Mouse (Mus musculus): ENCODE data around the gene Tmem270. TPM values are rescaled to one million over a fixed set of nuclear protein-coding genes. Genes with fewer than 3 reads are reported as not detected.

Gene Tmem270
- total and polyA plus RNA-seq, 2 experiments: not detected

- H3K4me1 ChIP-seq (ENCODE audit: control insufficient read depth, insufficient read depth, low read length): no peaks in the 10 kb centered on the region
- WGBS: 86% methylated on average over 8 of the region's 8 CpGs
- H3K27me3 ChIP-seq (ENCODE audit: control insufficient read depth, insufficient read depth, low read length): no peaks in the 10 kb centered on the region
- TF ChIP-seq CTCF (IDR thresholded peaks at IDR 0.05; ENCODE audit: low read depth, low read length) (no peak), POLR2A (IDR thresholded peaks at IDR 0.05; ENCODE audit: extremely low read depth, insufficient read depth, low read length) (no peak)
- DNase-seq (ENCODE audit: extremely low read depth, low read depth, low spot score): no peak
- H3K4me3 ChIP-seq (ENCODE audit: insufficient read depth, low read depth, low read length): no peak overlapping the region
- H3K9ac ChIP-seq (ENCODE audit: low read depth, low read length): no peak overlapping the region
- H3K27ac ChIP-seq (replicated peaks; ENCODE audit: insufficient read depth, low read depth, low read length): no peak overlapping the region
- no peaks in the 10 kb centered on the region for H3K79me2 ChIP-seq (ENCODE audit: control insufficient read depth, insufficient read depth, low read length)
- H3K36me3 ChIP-seq (ENCODE audit: control insufficient read depth, insufficient read depth, low read length): no peaks in the 10 kb centered on the region
Observed at GRCm38 (mm10) chr5:134933281-134933680, 26.7 kb upstream of the Tmem270 start.

GRCm38 (mm10) chr5:134932903-134933276 is 26.4 kb upstream of the Tmem270 start:
- H3K9ac ChIP-seq (ENCODE audit: low read depth, low read length): peak overlapping the region; percentile 96
- DNase-seq (ENCODE audit: extremely low read depth, low read depth, low spot score): peak; percentile 66
- H3K4me1 ChIP-seq (ENCODE audit: control insufficient read depth, insufficient read depth, low read length): no peaks in the 10 kb centered on the region
- peak overlapping the region; percentile 94 for H3K4me3 ChIP-seq (ENCODE audit: insufficient read depth, low read depth, low read length)
- TF ChIP-seq POLR2A (IDR thresholded peaks at IDR 0.05; ENCODE audit: extremely low read depth, insufficient read depth, low read length) (no peak), CTCF (IDR thresholded peaks at IDR 0.05; ENCODE audit: low read depth, low read length) (peak; percentile 47)
- 46% methylated on average over 9 of the region's 9 CpGs for WGBS
- peak overlapping the region; percentile 76; the same call in 1 of the 2 replicates for H3K27ac ChIP-seq (replicated peaks; ENCODE audit: insufficient read depth, low read depth, low read length)
- H3K36me3 ChIP-seq (ENCODE audit: control insufficient read depth, insufficient read depth, low read length): no peaks in the 10 kb centered on the region
- H3K79me2 ChIP-seq (ENCODE audit: control insufficient read depth, insufficient read depth, low read length): no peaks in the 10 kb centered on the region
- H3K27me3 ChIP-seq (ENCODE audit: control insufficient read depth, insufficient read depth, low read length): no peaks in the 10 kb centered on the region

DNA sequence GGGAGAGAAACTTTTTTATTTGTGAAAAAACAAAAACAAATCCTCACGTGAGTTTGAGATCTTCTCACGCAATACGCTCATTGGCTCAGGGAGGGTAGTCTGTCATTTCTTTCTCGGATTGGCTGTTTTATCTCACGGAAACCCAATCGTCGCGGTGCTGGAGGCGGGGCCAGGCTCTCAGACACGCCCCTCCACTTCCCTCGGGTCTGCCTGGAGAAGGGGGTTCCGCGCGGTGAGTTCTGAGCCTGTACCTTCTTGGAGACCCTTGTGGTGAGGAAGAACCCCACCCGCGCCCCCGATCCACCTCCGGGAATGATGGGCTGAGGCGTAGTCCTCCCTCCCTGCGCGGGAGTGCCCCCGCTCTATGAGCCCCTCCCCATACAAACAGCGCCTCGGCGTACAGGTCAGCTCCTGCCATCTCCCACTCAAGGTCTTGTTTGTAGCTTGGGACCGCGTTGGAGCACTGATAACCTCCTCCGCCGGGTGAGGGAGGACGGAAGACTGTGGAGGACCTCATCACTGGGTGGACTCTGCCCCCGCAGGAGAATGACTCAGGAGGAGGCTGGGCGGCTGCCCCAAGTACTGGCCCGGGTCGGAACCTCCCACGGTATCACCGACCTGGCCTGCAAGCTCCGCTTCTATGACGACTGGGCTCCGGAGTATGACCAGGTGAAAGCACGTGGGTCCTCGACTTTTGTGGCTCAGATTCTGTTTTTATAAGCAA is 25.8 kb upstream of the Tmem270 start, which contains the start of gene Mettl27:
TSS of gene Mettl27 (plus strand) at position 190 of the 724 bp plus-strand sequence.
- Histone ChIP-seq H3K27me3 (ENCODE audit: control insufficient read depth, insufficient read depth, low read length) (no peaks in the 10 kb centered on the region), H3K27ac (replicated peaks; ENCODE audit: insufficient read depth, low read depth, low read length) (peak within 1 kb of the TSS; percentile 76), H3K9ac (ENCODE audit: low read depth, low read length) (peak within 1 kb of the TSS; percentile 96), H3K4me3 (ENCODE audit: insufficient read depth, low read depth, low read length) (peak within 1 kb of the TSS; percentile 94), H3K36me3 (ENCODE audit: control insufficient read depth, insufficient read depth, low read length) (no peaks in the 10 kb centered on the region), H3K4me1 (ENCODE audit: control insufficient read depth, insufficient read depth, low read length) (no peaks in the 10 kb centered on the region), H3K79me2 (ENCODE audit: control insufficient read depth, insufficient read depth, low read length) (no peaks in the 10 kb centered on the region)
- DNase-seq (ENCODE audit: extremely low read depth, low read depth, low spot score): peak; percentile 91
- TF ChIP-seq CTCF (IDR thresholded peaks at IDR 0.05; ENCODE audit: low read depth, low read length) (no peak), POLR2A (IDR thresholded peaks at IDR 0.05; ENCODE audit: extremely low read depth, insufficient read depth, low read length) (peak; percentile 55)
- WGBS: under 1% methylated on average over 41 of the region's 41 CpGs

- H3K4me3 ChIP-seq (ENCODE audit: insufficient read depth, low read depth, low read length): no peak overlapping the region
- H3K9ac ChIP-seq (ENCODE audit: low read depth, low read length): no peak overlapping the region
- H3K36me3 ChIP-seq (ENCODE audit: control insufficient read depth, insufficient read depth, low read length): no peaks in the 10 kb centered on the region
- H3K27me3 ChIP-seq (ENCODE audit: control insufficient read depth, insufficient read depth, low read length): no peaks in the 10 kb centered on the region
- DNase-seq (ENCODE audit: extremely low read depth, low read depth, low spot score): no peak
- no peak overlapping the region for H3K27ac ChIP-seq (replicated peaks; ENCODE audit: insufficient read depth, low read depth, low read length)
- no peaks in the 10 kb centered on the region for H3K79me2 ChIP-seq (ENCODE audit: control insufficient read depth, insufficient read depth, low read length)
- TF ChIP-seq POLR2A (IDR thresholded peaks at IDR 0.05; ENCODE audit: extremely low read depth, insufficient read depth, low read length) (no peak), CTCF (IDR thresholded peaks at IDR 0.05; ENCODE audit: low read depth, low read length) (no peak)
- no peaks in the 10 kb centered on the region for H3K4me1 ChIP-seq (ENCODE audit: control insufficient read depth, insufficient read depth, low read length)
- 98% methylated on average over 2 of the region's 2 CpGs for WGBS
Observed at GRCm38 (mm10) chr5:134929988-134930387, 23.5 kb upstream of the Tmem270 start.

- DNase-seq (ENCODE audit: extremely low read depth, low read depth, low spot score): no peak
- Histone ChIP-seq H3K27me3 (ENCODE audit: control insufficient read depth, insufficient read depth, low read length) (no peaks in the 10 kb centered on the region), H3K4me1 (ENCODE audit: control insufficient read depth, insufficient read depth, low read length) (no peaks in the 10 kb centered on the region), H3K9ac (ENCODE audit: low read depth, low read length) (no peak overlapping the region), H3K36me3 (ENCODE audit: control insufficient read depth, insufficient read depth, low read length) (no peaks in the 10 kb centered on the region), H3K79me2 (ENCODE audit: control insufficient read depth, insufficient read depth, low read length) (no peaks in the 10 kb centered on the region), H3K4me3 (ENCODE audit: insufficient read depth, low read depth, low read length) (no peak overlapping the region), H3K27ac (replicated peaks; ENCODE audit: insufficient read depth, low read depth, low read length) (no peak overlapping the region)
- TF ChIP-seq CTCF (IDR thresholded peaks at IDR 0.05; ENCODE audit: low read depth, low read length): no peak
- no peak for TF ChIP-seq POLR2A (IDR thresholded peaks at IDR 0.05; ENCODE audit: extremely low read depth, insufficient read depth, low read length)
- whole genome bisulfite sequencing: 85% methylated on average over 4 of the region's 4 CpGs
Observed at GRCm38 (mm10) chr5:134926726-134927125, 20.2 kb upstream of the Tmem270 start.

- TF ChIP-seq POLR2A (IDR thresholded peaks at IDR 0.05; ENCODE audit: extremely low read depth, insufficient read depth, low read length) (no peak), CTCF (IDR thresholded peaks at IDR 0.05; ENCODE audit: low read depth, low read length) (no peak)
- DNase-seq (ENCODE audit: extremely low read depth, low read depth, low spot score): no peak
- H3K79me2 ChIP-seq (ENCODE audit: control insufficient read depth, insufficient read depth, low read length): no peaks in the 10 kb centered on the region
- H3K36me3 ChIP-seq (ENCODE audit: control insufficient read depth, insufficient read depth, low read length): no peaks in the 10 kb centered on the region
- H3K27ac ChIP-seq (replicated peaks; ENCODE audit: insufficient read depth, low read depth, low read length): no peak overlapping the region
- H3K4me1 ChIP-seq (ENCODE audit: control insufficient read depth, insufficient read depth, low read length): no peaks in the 10 kb centered on the region
- WGBS: 72% methylated on average over 6 of the region's 6 CpGs
- no peak overlapping the region for H3K4me3 ChIP-seq (ENCODE audit: insufficient read depth, low read depth, low read length)
- H3K27me3 ChIP-seq (ENCODE audit: control insufficient read depth, insufficient read depth, low read length): no peaks in the 10 kb centered on the region
- no peak overlapping the region for H3K9ac ChIP-seq (ENCODE audit: low read depth, low read length)
Observed at GRCm38 (mm10) chr5:134923141-134923540, 16.6 kb upstream of the Tmem270 start.
